Mouse (Mus musculus) cerebellum, adult 2 months (tissue): ENCODE measurements at regions not wholly inside any gene's neighbourhood (a gene's known extent, or its start where the extent isn't known, plus 50 kb on each side); places are given as distances from the start of the nearest gene placed in this dataset.

Source experiments
- CTCF ChIP-seq: fragments of 200-500 bp; IDR thresholded peaks from 2 replicates; pipeline ENCODE4 v1.5.1; 2011; ENCODE audit warnings: low read depth, mild to moderate bottlenecking, control low read depth, low read length, moderate library complexity, borderline replicate concordance; ENCODE audit not compliant: insufficient read depth
- POLR2A ChIP-seq: fragments of 200-500 bp; IDR thresholded peaks from 2 replicates; pipeline ENCODE4 v1.6.1; 2011; ENCODE audit warnings: low read length, control low read depth, borderline replicate concordance; ENCODE audit not compliant: insufficient read depth

- TF ChIP-seq CTCF (no peak), POLR2A (no peak)
Observed at GRCm38 (mm10) chr3:155604001-155604400, 510.8 kb downstream of the Lrriq3 start.
